Mouse (Mus musculus) forebrain, embryonic 14.5 days (tissue): ENCODE results near the gene Sept8. TPM values are rescaled to one million over a fixed set of nuclear protein-coding genes. Genes with fewer than 3 reads are reported as not detected.
"Not testable (repeated sequence)": the region's sequence is repeated elsewhere in the genome, so short reads cannot be mapped to it uniquely, and the experiment has no call there.

ENCODE experiments used
- ATAC-seq: fragments of 200-750 bp; cut with Nextera tagmentation; 2 replicates; pipeline ENCODE4 v1.8.0; 2017; ENCODE audit warnings: mild to moderate bottlenecking, moderate library complexity
- DNase-seq: peaks from one replicate; pipeline ENCODE4 v3.0.0-alpha.2; 2015; ENCODE audit warnings: low spot score
- H3K27ac ChIP-seq: fragments of 300-500 bp; sonication (generic); 2 replicates; pipeline ENCODE4 v1.5.1; 2014; ENCODE audit warnings: low read depth, mild to moderate bottlenecking, control low read depth, low read length, moderate library complexity
- H3K27me3 ChIP-seq: fragments of 300-500 bp; sonication (generic); replicated peaks from 2 replicates; pipeline ENCODE4 v1.6.1; 2014; ENCODE audit warnings: low read length, control low read depth, mixed read lengths; ENCODE audit not compliant: control insufficient read depth, insufficient read depth
- H3K36me3 ChIP-seq: fragments of 300-500 bp; sonication (generic); 2 replicates; pipeline ENCODE4 v1.6.1; 2014; ENCODE audit warnings: low read length, control low read depth; ENCODE audit not compliant: control insufficient read depth, insufficient read depth
- H3K4me1 ChIP-seq: fragments of 300-500 bp; sonication (generic); 2 replicates; pipeline ENCODE4 v1.6.1; 2014; ENCODE audit warnings: antibody characterized with exemption, low read length, control low read depth; ENCODE audit not compliant: control insufficient read depth, insufficient read depth
- H3K4me2 ChIP-seq: fragments of 300-500 bp; sonication (generic); 2 replicates; pipeline ENCODE4 v1.6.1; 2014; ENCODE audit warnings: mild to moderate bottlenecking, control low read depth, low read length
- H3K4me3 ChIP-seq: fragments of 300-500 bp; sonication (generic); 2 replicates; pipeline ENCODE4 v1.5.1; 2014; ENCODE audit warnings: low read depth, low read length, control low read depth
- H3K9ac ChIP-seq: fragments of 300-500 bp; sonication (generic); 2 replicates; pipeline ENCODE4 v1.6.1; 2014; ENCODE audit warnings: mild to moderate bottlenecking, low read length, control low read depth, moderate library complexity
- H3K9me3 ChIP-seq: fragments of 300-500 bp; sonication (generic); replicated peaks from 2 replicates; pipeline ENCODE4 v1.6.1; 2016; ENCODE audit warnings: low read length, control low read depth, mixed read lengths; ENCODE audit not compliant: control insufficient read depth
- WGBS: fragments of 180-500 bp; shearing (Covaris S2); extraction: QIAGEN DNeasy Blood & Tissue Kit; methylation state at CpG from one replicate; pipeline ENCODE4 v1.1.7; 2014; 5-methylcytosine and 5-hydroxymethylcytosine counted together
- polyA plus RNA-seq: library from polyadenylated mRNA; unstranded; fragments of >200 nt; fragmentation: Nextera tagmentation; extraction: Ambion mirVana; gene quantifications from 2 replicates; pipeline ENCODE4 v1.2.1, GENCODE M21; 2014

Gene Sept8
- polyA plus RNA-seq, 1 experiment from 2014 or later, result 12.3 TPM

DNA sequence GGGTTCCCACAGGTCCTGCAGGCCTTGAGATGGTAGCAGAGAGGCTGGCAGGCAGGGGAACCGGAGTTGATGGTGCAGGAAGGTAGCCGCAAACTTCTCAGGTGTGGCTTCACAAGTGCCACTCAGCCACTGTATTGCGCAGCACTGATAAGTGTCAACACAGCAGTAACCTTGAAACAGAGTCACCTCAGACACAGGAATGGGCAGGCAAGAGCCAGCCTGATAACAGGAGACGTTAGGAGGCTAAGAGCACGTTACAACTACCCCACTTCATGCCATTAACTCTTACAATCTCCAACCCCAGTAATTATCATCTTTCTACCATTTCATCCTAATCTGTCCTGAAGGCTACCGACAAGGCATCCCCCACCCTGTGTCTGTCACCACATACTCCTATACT lies 28.5 kb downstream of the Sept8 start:
- DNase-seq (no peak), ATAC-seq (no peak)
- Histone ChIP-seq H3K27ac (no peak overlapping the region), H3K27me3 (no peaks in the 10 kb centered on the region), H3K4me3 (no peak overlapping the region), H3K9ac (no peak overlapping the region), H3K4me2 (no peak overlapping the region), H3K36me3 (0 out of 2 replicates have a peak, but pooled peaks cover under 1% of the 10 kb centered on the region), H3K9me3 (no peaks in the 10 kb centered on the region), H3K4me1 (no peaks in the 10 kb centered on the region)
- 90% methylated on average over 6 of the region's 6 CpGs for WGBS

DNA sequence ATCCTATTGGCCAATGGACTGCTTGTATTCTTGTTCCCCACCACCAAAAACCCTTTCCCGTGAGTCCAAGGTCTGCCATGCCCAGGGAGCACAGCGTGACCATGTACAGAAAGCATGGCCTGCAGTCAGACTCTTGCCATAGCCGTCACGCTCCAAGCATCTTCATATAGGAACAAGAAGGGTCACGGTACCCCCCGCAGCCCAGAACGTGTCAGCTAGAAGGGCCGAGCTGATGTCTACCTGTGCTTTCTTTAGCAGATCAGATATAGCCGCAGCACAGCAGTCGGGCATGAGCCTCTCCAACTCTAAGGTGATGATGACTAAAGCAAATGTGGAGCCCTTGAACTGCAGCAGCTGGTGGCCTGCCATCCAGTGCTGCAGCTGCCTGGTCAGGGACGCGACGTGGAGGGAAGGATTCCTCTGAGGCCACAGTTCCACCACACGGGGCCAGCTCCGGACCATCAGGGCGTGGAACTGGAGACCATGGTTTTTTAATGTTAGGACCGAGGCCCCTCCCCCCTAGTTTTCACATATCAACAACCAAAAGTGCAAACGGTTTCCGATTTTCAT lies 29.1 kb downstream of the Sept8 start:
- H3K36me3 ChIP-seq, result no peaks in the 10 kb centered on the region
- no peak overlapping the region for H3K4me2 ChIP-seq
- H3K4me1 ChIP-seq, result no peaks in the 10 kb centered on the region
- DNase-seq (no peak), ATAC-seq (no peak)
- no peaks in the 10 kb centered on the region for H3K27me3 ChIP-seq
- no peaks in the 10 kb centered on the region for H3K9me3 ChIP-seq
- no peak overlapping the region for H3K9ac ChIP-seq
- no peak overlapping the region for H3K4me3 ChIP-seq
- no peak overlapping the region for H3K27ac ChIP-seq
- WGBS, result 90% methylated on average over 19 of the region's 19 CpGs

DNA sequence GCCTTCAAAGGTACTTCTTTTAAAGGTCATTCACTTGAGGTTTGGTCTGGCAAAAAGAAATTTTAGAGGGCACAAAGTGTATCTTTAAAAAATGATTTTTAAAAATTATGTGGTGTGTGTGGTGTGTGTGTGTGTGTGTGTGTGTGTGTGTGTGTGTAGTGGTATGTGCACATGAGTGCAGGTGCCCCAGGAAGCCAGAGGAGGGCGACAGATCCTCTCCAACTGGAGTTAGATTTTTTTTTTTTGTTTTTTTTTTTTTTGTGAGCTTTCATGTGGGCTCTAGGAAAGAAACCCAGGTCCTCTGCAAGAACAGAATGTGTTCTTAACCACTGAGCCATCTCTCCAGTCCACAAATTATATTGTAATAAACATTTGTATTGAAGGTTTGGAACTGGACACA lies 31.7 kb downstream of the Sept8 start:
- ATAC-seq, result no peak
- 100% methylated on average over 1 of the region's 1 CpGs for WGBS

DNA sequence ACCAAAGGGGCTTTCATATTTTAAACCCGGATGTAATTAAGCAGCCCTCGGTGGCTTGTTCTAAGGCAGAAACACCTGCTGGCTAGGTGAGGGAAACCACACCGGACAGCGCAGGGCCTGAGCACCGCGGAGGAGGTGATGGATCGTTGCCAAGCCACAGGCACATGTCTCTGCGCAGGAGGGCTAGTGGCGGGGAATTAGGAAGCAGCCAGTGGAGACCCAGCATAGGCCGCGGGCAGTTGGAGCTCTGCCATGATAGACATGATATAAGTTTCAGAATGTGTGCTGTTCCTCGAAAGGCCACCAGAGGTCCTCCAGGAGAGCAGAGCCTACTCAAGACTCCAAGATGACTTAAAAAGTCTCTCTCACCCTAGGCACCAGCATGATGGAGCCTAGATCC lies 32.7 kb downstream of the Sept8 start:
- H3K9me3 ChIP-seq, result no peaks in the 10 kb centered on the region
- H3K4me3 ChIP-seq, result no peak overlapping the region
- H3K9ac ChIP-seq, result no peak overlapping the region
- WGBS, result 70% methylated on average over 12 of the region's 12 CpGs
- H3K27me3 ChIP-seq, result no peaks in the 10 kb centered on the region
- peak; percentile 34 for DNase-seq
- no peaks in the 10 kb centered on the region for H3K36me3 ChIP-seq
- no peak for ATAC-seq
- no peaks in the 10 kb centered on the region for H3K4me1 ChIP-seq
- H3K4me2 ChIP-seq, result no peak overlapping the region
- H3K27ac ChIP-seq, result no peak overlapping the region

More for the DNA sequence above, 31.7 kb downstream of the Sept8 start:
- H3K36me3 ChIP-seq, result no peaks in the 10 kb centered on the region
- no peaks in the 10 kb centered on the region for H3K4me1 ChIP-seq
- DNase-seq, result no peak
- no peak overlapping the region for H3K9ac ChIP-seq
- H3K27ac ChIP-seq, result no peak overlapping the region
- no peaks in the 10 kb centered on the region for H3K9me3 ChIP-seq
- H3K27me3 ChIP-seq, result no peaks in the 10 kb centered on the region
- H3K4me3 ChIP-seq, result no peak overlapping the region
- H3K4me2 ChIP-seq, result no peak overlapping the region

DNA sequence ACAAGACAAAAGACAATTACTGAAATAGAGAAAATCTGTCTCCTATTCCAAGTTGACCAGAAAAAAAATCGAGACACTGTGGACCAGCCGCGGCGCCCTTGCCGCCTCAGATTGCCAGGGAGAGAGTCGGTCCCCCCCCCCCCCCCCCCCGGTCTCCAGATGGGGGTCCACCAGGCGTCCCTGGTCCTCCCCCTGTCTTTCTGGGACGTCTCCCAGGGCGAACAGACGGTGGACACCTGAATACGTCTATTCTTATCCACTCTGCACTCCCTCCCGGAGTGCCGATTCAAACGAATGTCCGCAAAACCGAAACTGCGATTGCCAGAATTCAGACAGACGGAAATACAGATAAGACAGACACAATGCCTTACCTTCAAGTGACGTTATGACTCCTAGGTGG lies 37.5 kb downstream of the Sept8 start:
- DNase-seq, ATAC-seq, H3K4me1 ChIP-seq, H3K27ac ChIP-seq, H3K9me3 ChIP-seq, H3K4me3 ChIP-seq, H3K9ac ChIP-seq, H3K27me3 ChIP-seq, H3K4me2 ChIP-seq, H3K36me3 ChIP-seq: not testable (repeated sequence)
- WGBS, result 95% methylated on average over 8 of the region's 20 CpGs

DNA sequence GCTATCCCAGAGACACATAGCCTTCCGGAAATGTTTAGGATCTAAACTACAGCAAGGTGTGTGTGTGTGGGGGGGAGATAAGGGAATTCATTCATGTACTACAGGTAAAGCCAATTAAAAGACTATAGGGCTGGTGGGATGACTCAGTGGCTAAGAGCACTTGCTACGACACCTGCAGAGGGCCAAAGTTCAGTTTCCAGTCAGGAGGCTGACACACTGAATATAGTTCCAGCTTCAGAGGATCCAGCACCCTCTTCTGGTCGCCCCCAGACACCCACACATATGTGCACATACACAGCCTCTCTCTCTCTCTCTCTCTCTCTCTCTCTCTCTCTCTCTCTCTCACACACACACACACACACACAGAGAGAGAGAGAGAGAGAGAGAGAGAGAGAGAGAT lies 38.9 kb downstream of the Sept8 start:
- not testable (repeated sequence) for H3K9ac ChIP-seq, ATAC-seq

DNA sequence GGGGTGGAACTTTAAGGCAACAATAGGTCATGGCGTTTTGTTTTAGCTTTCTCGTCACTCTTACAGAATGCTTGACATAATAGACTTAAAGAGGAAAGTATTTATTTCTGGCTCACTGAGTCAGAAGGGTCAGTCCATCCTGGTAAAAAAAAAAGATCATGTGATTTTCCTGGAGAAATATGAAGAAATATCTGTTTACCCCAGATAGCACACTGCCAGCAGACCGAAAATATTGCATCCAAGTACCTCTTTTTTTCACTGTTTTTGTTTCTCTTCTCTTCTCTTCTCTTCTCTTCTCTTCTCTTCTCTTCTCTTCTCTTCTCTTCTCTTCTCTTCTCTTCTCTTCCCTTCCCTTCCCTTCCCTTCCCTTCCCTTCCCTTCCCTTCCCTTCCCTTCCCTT lies 40.9 kb downstream of the Sept8 start:
- not testable (repeated sequence) for H3K4me2 ChIP-seq, H3K4me3 ChIP-seq
- 91% methylated on average over 1 of the region's 3 CpGs for WGBS

More for the DNA sequence above, 38.9 kb downstream of the Sept8 start:
- not testable (repeated sequence) for H3K4me2 ChIP-seq, H3K27ac ChIP-seq, DNase-seq, H3K9me3 ChIP-seq, H3K4me3 ChIP-seq, H3K4me1 ChIP-seq, H3K36me3 ChIP-seq, H3K27me3 ChIP-seq
- WGBS, result 100% methylated on average over 1 of the region's 3 CpGs

DNA sequence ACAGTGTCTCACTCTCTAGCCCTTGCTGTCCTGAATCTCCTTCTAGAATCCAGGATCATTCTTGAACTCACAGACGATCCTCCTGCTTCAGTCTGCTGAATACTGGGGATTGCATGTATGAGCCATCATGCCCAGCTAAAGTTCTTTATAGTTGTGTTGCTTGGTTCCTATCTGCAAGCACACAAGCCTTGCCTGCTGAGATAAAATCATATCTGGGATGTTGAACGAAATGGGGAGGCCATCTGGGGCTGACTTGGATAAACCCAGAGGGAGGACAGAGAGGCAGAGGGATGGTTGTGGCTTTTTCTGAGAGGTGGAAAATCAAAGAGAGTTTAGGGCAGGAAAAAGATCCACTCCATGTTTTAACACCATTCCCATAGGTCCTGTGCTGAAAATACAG lies 42.9 kb downstream of the Sept8 start:
- Histone ChIP-seq H3K27me3 (no peaks in the 10 kb centered on the region), H3K9me3 (no peaks in the 10 kb centered on the region), H3K4me1 (peaks cover 2% of the 10 kb centered on the region; the same call in 1 of the 2 replicates), H3K4me3 (no peak overlapping the region), H3K9ac (no peak overlapping the region), H3K27ac (no peak overlapping the region), H3K36me3 (no peaks in the 10 kb centered on the region), H3K4me2 (no peak overlapping the region)
- 84% methylated on average over 2 of the region's 2 CpGs for WGBS
- DNase-seq (no peak), ATAC-seq (no peak)

More for the DNA sequence above, 40.9 kb downstream of the Sept8 start:
- not testable (repeated sequence) for H3K27me3 ChIP-seq, H3K27ac ChIP-seq, DNase-seq, H3K9ac ChIP-seq, ATAC-seq, H3K36me3 ChIP-seq, H3K9me3 ChIP-seq, H3K4me1 ChIP-seq

DNA sequence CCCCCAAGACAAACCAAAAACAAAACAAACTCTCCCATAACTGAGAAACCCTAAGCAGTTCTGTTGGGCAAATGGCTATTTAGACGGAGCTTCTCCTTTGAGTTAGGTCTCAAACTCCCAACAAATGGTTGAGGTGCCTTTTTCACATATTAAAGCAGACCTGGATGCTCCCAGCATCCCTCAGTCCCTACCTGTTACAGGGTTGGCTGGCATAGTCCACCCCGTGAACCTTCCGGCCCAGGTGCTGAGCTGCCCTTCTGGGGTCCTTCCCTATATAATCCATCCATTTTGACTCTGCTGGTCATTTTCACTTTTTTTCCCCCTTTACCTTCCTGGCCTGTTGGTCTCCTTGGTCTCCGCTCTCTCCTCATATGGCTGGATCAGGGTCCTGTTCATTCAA lies 47.6 kb downstream of the Sept8 start:
- peaks cover 9% of the 10 kb centered on the region for H3K36me3 ChIP-seq
- H3K4me1 ChIP-seq, result peaks cover 17% of the 10 kb centered on the region
- 0 out of 2 replicates have a peak, but pooled peaks have one; percentile 10 for ATAC-seq
- no peak overlapping the region for H3K27ac ChIP-seq
- 87% methylated on average over 4 of the region's 4 CpGs for WGBS
- H3K4me2 ChIP-seq, result peak overlapping the region; percentile 69
- H3K9me3 ChIP-seq, result no peaks in the 10 kb centered on the region
- H3K9ac ChIP-seq, result peak overlapping the region; percentile 92
- H3K27me3 ChIP-seq, result no peaks in the 10 kb centered on the region
- no peak for DNase-seq
- peak overlapping the region; percentile 91 for H3K4me3 ChIP-seq
